19 mouse cellular contexts compared by ENCODE assay signal in genomic region chr6:30543077-30543476, GRCm38 (mm10). TPM values are rescaled to one million over a fixed set of nuclear protein-coding genes. Genes with fewer than 3 reads are reported as not detected.
A peak's percentile ranks its signal among the peaks of the same experiment; 100 is the strongest.
DNase-seq lines count a peak whose midpoint lies in the region; ATAC-seq and TF ChIP-seq lines count a peak whose summit lies in the region.
"Had no signal": no experiment of that assay in that cellular context is flagged by ENCODE, and none has a peak within 500 bp of the region (broad histone marks: within the 10 kb centered on the region; RNA-seq: fewer than 3 reads in every experiment).

No protein-coding gene starts in this region.

- no peak overlapping the region for H3K4me3 ChIP-seq in intestine, embryonic 16.5 days (ENCODE audit: low read length)
- H3K4me3 ChIP-seq in intestine, postnatal 0 days (ENCODE audit: low read depth, low read length): no peak overlapping the region
- H3K4me3 ChIP-seq in limb, embryonic 12.5 days (replicated peaks): no peak overlapping the region
- H3K4me3 ChIP-seq: liver, embryonic 13.5 days had no signal

- no peak overlapping the region for H3K4me2 ChIP-seq in intestine, embryonic 16.5 days (ENCODE audit: low read depth, low read length)
- H3K4me2 ChIP-seq in intestine, postnatal 0 days (replicated peaks; ENCODE audit: low read depth): no peak overlapping the region
- peak overlapping the region; percentile 50; the same call in 1 of the 2 replicates for H3K4me2 ChIP-seq in limb, embryonic 12.5 days
- H3K4me2 ChIP-seq: liver, embryonic 13.5 days had no signal

- DNase-seq in cerebellum, postnatal 10 days: peak; percentile 18 to 22
- DNase-seq in cerebellum, adult 11 months: no peak
- DNase-seq in R1 (ENCODE audit: low read depth, low spot score) (peak; percentile 33), adipocyte (ENCODE audit: low spot score) (no peak)
- no peak for DNase-seq in gastrocnemius, adult 8-10 months (ENCODE audit: low spot score in 2 of 2)
- DNase-seq: adrenal gland, postnatal 36 days; gastrocnemius, postnatal 10 days; liver, embryonic 13.5 days; lung, postnatal 36 days had no signal

- 52% methylated on average over 12 of the region's 12 CpGs for WGBS in intestine, embryonic 16.5 days
- WGBS in intestine, postnatal 0 days: 69% methylated on average over 12 of the region's 12 CpGs
- 6% methylated on average over 12 of the region's 12 CpGs for WGBS in limb, embryonic 12.5 days

- no peaks in the 10 kb centered on the region for H3K9me3 ChIP-seq in intestine, embryonic 16.5 days (ENCODE audit: control insufficient read depth, low read length)
- no peaks in the 10 kb centered on the region for H3K9me3 ChIP-seq in intestine, postnatal 0 days (ENCODE audit: control insufficient read depth)
- H3K9me3 ChIP-seq in limb, embryonic 12.5 days: no peaks in the 10 kb centered on the region
- H3K9me3 ChIP-seq: liver, embryonic 13.5 days had no signal

- no peak overlapping the region for H3K9ac ChIP-seq in intestine, embryonic 16.5 days (ENCODE audit: low read depth, low read length)
- no peak overlapping the region for H3K9ac ChIP-seq in intestine, postnatal 0 days (ENCODE audit: low read depth, low read length)
- H3K9ac ChIP-seq in limb, embryonic 12.5 days (replicated peaks): peak overlapping the region; percentile 42
- H3K9ac ChIP-seq: liver, embryonic 13.5 days had no signal

- H3K27me3 ChIP-seq in intestine, embryonic 16.5 days (replicated peaks; ENCODE audit: control insufficient read depth, insufficient read depth, low read length): no peaks in the 10 kb centered on the region
- H3K27me3 ChIP-seq in intestine, postnatal 0 days (replicated peaks; ENCODE audit: control insufficient read depth, insufficient read depth, low read length): no peaks in the 10 kb centered on the region
- H3K27me3 ChIP-seq in limb, embryonic 12.5 days: no peaks in the 10 kb centered on the region
- H3K27me3 ChIP-seq: Patski had no signal

- H3K4me1 ChIP-seq in intestine, embryonic 16.5 days (ENCODE audit: control insufficient read depth, insufficient read depth, low read length): peaks cover 26% of the 10 kb centered on the region
- peaks cover 2% of the 10 kb centered on the region; the same call in 1 of the 2 replicates for H3K4me1 ChIP-seq in intestine, postnatal 0 days (replicated peaks; ENCODE audit: control insufficient read depth, insufficient read depth, low read length)
- peaks cover 81% of the 10 kb centered on the region for H3K4me1 ChIP-seq in limb, embryonic 12.5 days (replicated peaks)

- H3K27ac ChIP-seq in intestine, embryonic 16.5 days (ENCODE audit: low read length): peak overlapping the region; percentile 37; the same call in 1 of the 2 replicates
- no peak overlapping the region for H3K27ac ChIP-seq in intestine, postnatal 0 days (ENCODE audit: low read depth, low read length)
- peak overlapping the region; percentile 98 for H3K27ac ChIP-seq in limb, embryonic 12.5 days
- H3K27ac ChIP-seq: liver, embryonic 13.5 days had no signal

- TF ChIP-seq CTCF in intestine, postnatal 0 days (IDR thresholded peaks at IDR 0.05; ENCODE audit: low read depth): no peak

- no peaks in the 10 kb centered on the region for H3K36me3 ChIP-seq in intestine, embryonic 16.5 days (ENCODE audit: control insufficient read depth, insufficient read depth, low read length)
- H3K36me3 ChIP-seq in intestine, postnatal 0 days (ENCODE audit: control insufficient read depth, insufficient read depth): no peaks in the 10 kb centered on the region
- no peaks in the 10 kb centered on the region for H3K36me3 ChIP-seq in limb, embryonic 12.5 days
- H3K36me3 ChIP-seq: liver, embryonic 13.5 days had no signal

- no peak for ATAC-seq in intestine, embryonic 16.5 days
- ATAC-seq in intestine, postnatal 0 days: no peak
- ATAC-seq in limb, embryonic 12.5 days (ENCODE audit: insufficient number of reproducible peaks, insufficient read depth, low FRiP score, low TSS enrichment, low read depth): no peak
- ATAC-seq: forebrain, embryonic 14.5 days; inflammation-experienced regulatory T-cells, adult 6 months; Patski had no signal

RNA-seq across cellular contexts. Expression of gene Cpa2, which starts 1.7 kb away (rescaled TPM):
- 399 and 443 TPM in 2 replicates for polyA plus RNA-seq in intestine, embryonic 16.5 days (2015; fragmentation: Nextera tagmentation; extraction: Ambion mirVana)
- 2.9 and 3.3 TPM in 2 replicates for polyA plus RNA-seq in intestine, postnatal 0 days (2015; fragmentation: Nextera tagmentation; extraction: Ambion mirVana)
- polyA plus RNA-seq in limb, embryonic 12.5 days (2016; fragmentation: Nextera tagmentation; extraction: Ambion mirVana): 23.7 and 28.1 TPM in 2 replicates
- under 1 TPM in 1 of 4 experiments, not detected in 3; 0.21 TPM for total RNA-seq in gastrocnemius, adult 8-10 months (2022)
- total RNA-seq: monocyte, adult 5-6 weeks had no signal
- polyA plus RNA-seq: Patski had no signal

RNA-seq across cellular contexts. Expression of gene Cpa4, which starts 25.1 kb away (rescaled TPM):
- 0.39 and 0.58 TPM in 2 replicates for polyA plus RNA-seq in intestine, embryonic 16.5 days (2015; fragmentation: Nextera tagmentation; extraction: Ambion mirVana)
- 0.04 and 0.07 TPM in 2 replicates for polyA plus RNA-seq in intestine, postnatal 0 days (2015; fragmentation: Nextera tagmentation; extraction: Ambion mirVana)
- polyA plus RNA-seq in limb, embryonic 12.5 days (2016; fragmentation: Nextera tagmentation; extraction: Ambion mirVana): 1.9 TPM in 2 replicates
- not detected for total RNA-seq in gastrocnemius, adult 8-10 months (2022)
- total RNA-seq: layer of hippocampus, adult 18-20 months; monocyte, adult 5-6 weeks had no signal
- polyA plus RNA-seq: inflammation-experienced regulatory T-cells, adult 6 months; Patski; testis, adult 2 months; urinary bladder, adult 2 months had no signal

RNA-seq across cellular contexts. Expression of gene Ssmem1, which starts 33.4 kb away (rescaled TPM):
- polyA plus RNA-seq in intestine, embryonic 16.5 days (2015; fragmentation: Nextera tagmentation; extraction: Ambion mirVana): not detected in 2 replicates
- not detected in 2 replicates for polyA plus RNA-seq in intestine, postnatal 0 days (2015; fragmentation: Nextera tagmentation; extraction: Ambion mirVana)
- 0.50 TPM in 1 of 2 replicates, not detected in the other for polyA plus RNA-seq in limb, embryonic 12.5 days (2016; fragmentation: Nextera tagmentation; extraction: Ambion mirVana)
- under 1 TPM in 1 of 4 experiments, not detected in 3; 0.36 TPM for total RNA-seq in gastrocnemius, adult 8-10 months (2022)
- total RNA-seq: monocyte, adult 5-6 weeks had no signal
- polyA plus RNA-seq: inflammation-experienced regulatory T-cells, adult 6 months had no signal

RNA-seq across cellular contexts. Expression of gene Tmem209, which starts 33.5 kb away (rescaled TPM):
- polyA plus RNA-seq in intestine, embryonic 16.5 days (2015; fragmentation: Nextera tagmentation; extraction: Ambion mirVana): 33.0 and 34.0 TPM in 2 replicates
- polyA plus RNA-seq in intestine, postnatal 0 days (2015; fragmentation: Nextera tagmentation; extraction: Ambion mirVana): 10.2 and 11.2 TPM in 2 replicates
- polyA plus RNA-seq in limb, embryonic 12.5 days (2016; fragmentation: Nextera tagmentation; extraction: Ambion mirVana): 36.4 and 39.9 TPM in 2 replicates
- 10 to 100 TPM in 3 of 4 experiments, 1 to 10 TPM in 1; 9.2 to 12.5 (median 10.6) TPM for total RNA-seq in gastrocnemius, adult 8-10 months (2022)

Comparison
In these comparisons a context has a peak if more than half of its experiments do, and no peak if none do; other contexts are left out.
1. DNase-seq: peak in cerebellum, postnatal 10 days (2 of 2) and R1 (single experiment); none in cerebellum, adult 11 months (single experiment), adipocyte (single experiment) and gastrocnemius, adult 8-10 months (0 of 2).
2. RNA of gene Cpa2, which starts 1.7 kb away (polyA plus RNA-seq): 399 to 443 TPM in intestine, embryonic 16.5 days; 23.7 to 28.1 TPM in limb, embryonic 12.5 days and 2.9 to 3.3 TPM in intestine, postnatal 0 days; every median in the first group is over 10 times any median in the second.